Mouse (Mus musculus) right cerebral cortex, postnatal 4 days (tissue): ENCODE measurements around the gene Sh3d21.
"Not testable (repeated sequence)": the region's sequence is repeated elsewhere in the genome, so short reads cannot be mapped to it uniquely, and the experiment has no call there.

ENCODE experiments used
- DNase-seq: peaks from one replicate; pipeline ENCODE4 v3.0.0-alpha.2; 2022

Sh3d21 gene

GRCm38 (mm10) chr4:126163067-126163659 lies at the start of gene Sh3d21:
Gene Sh3d21, minus strand, starts transcription at chr4:126163491.
- DNase-seq, result no peak

GRCm38 (mm10) chr4:126207081-126207480 lies 43.8 kb upstream of the Sh3d21 start:
- DNase-seq, result no peak

- no peak for DNase-seq
Measured at GRCm38 (mm10) chr4:126205386-126205785, 42.1 kb upstream of the Sh3d21 start.

GRCm38 (mm10) chr4:126204661-126205230 lies 41.5 kb upstream of the Sh3d21 start:
- DNase-seq, result no peak

- no peak for DNase-seq
Measured at GRCm38 (mm10) chr4:126204016-126204415, 40.7 kb upstream of the Sh3d21 start.

- DNase-seq, result no peak
Measured at GRCm38 (mm10) chr4:126203336-126203895, 40.1 kb upstream of the Sh3d21 start.

GRCm38 (mm10) chr4:126202303-126203181 lies 39.3 kb upstream of the Sh3d21 start, which contains the start of gene Thrap3:
Gene Thrap3, minus strand, starts transcription at chr4:126202760.
- peak; percentile 99 for DNase-seq

- DNase-seq, result no peak
Measured at GRCm38 (mm10) chr4:126201514-126202302, 38.4 kb upstream of the Sh3d21 start.

GRCm38 (mm10) chr4:126200656-126201055 lies 37.4 kb upstream of the Sh3d21 start:
- no peak for DNase-seq

GRCm38 (mm10) chr4:126200036-126200435 lies 36.7 kb upstream of the Sh3d21 start:
- no peak for DNase-seq

- DNase-seq, result no peak
Measured at GRCm38 (mm10) chr4:126199556-126199955, 36.3 kb upstream of the Sh3d21 start.

- no peak for DNase-seq
Measured at GRCm38 (mm10) chr4:126197485-126197884, 34.2 kb upstream of the Sh3d21 start.

GRCm38 (mm10) chr4:126194916-126195315 lies 31.6 kb upstream of the Sh3d21 start:
- DNase-seq, result no peak

GRCm38 (mm10) chr4:126194216-126194615 lies 30.9 kb upstream of the Sh3d21 start:
- DNase-seq, result no peak

- DNase-seq, result no peak
Measured at GRCm38 (mm10) chr4:126190636-126191035, 27.3 kb upstream of the Sh3d21 start.

GRCm38 (mm10) chr4:126187096-126187495 lies 23.8 kb upstream of the Sh3d21 start:
- no peak for DNase-seq

- DNase-seq, result no peak
Measured at GRCm38 (mm10) chr4:126183034-126183433, 19.7 kb upstream of the Sh3d21 start.

- DNase-seq, result no peak
Measured at GRCm38 (mm10) chr4:126181170-126181957, 18.1 kb upstream of the Sh3d21 start.

- DNase-seq, result not testable (repeated sequence)
Measured at GRCm38 (mm10) chr4:126175980-126176379, 12.7 kb upstream of the Sh3d21 start.

GRCm38 (mm10) chr4:126173800-126174199 lies 10.5 kb upstream of the Sh3d21 start:
- no peak for DNase-seq

GRCm38 (mm10) chr4:126170737-126171136 lies 7.4 kb upstream of the Sh3d21 start:
- DNase-seq, result not testable (repeated sequence)

GRCm38 (mm10) chr4:126168851-126169250 lies 5.6 kb upstream of the Sh3d21 start:
- DNase-seq, result no peak
